Mouse (Mus musculus): Measurements from ENCODE around the gene Nop2. TPM values are rescaled to one million over a fixed set of nuclear protein-coding genes. Genes with fewer than 3 reads are reported as not detected.

Nop2 gene
- 10 to 100 TPM; 21.7 to 22.9 TPM for total RNA-seq (2023)

GRCm38 (mm10) chr6:125131302-125132156, at the start of gene Nop2:
Gene Nop2 (plus strand): TSS chr6:125131909.

GRCm38 (mm10) chr6:125095391-125096278, 36.1 kb upstream of the Nop2 start, which contains the start of gene Chd4:
Gene Chd4 (plus strand): TSS chr6:125095981.

GRCm38 (mm10) chr6:125145001-125145400, 13.3 kb downstream of the Nop2 start, which contains the start of gene Iffo1:
Gene Iffo1 (plus strand): TSS chr6:125145241.

GRCm38 (mm10) chr6:125166051-125166751, 34.5 kb downstream of the Nop2 start, which contains the start of gene Gapdh:
Gene Gapdh (minus strand): TSS chr6:125166467.

GRCm38 (mm10) chr6:125191332-125192015, 59.8 kb downstream of the Nop2 start, which contains the start of the genes Ncapd2 and Mrpl51:
Gene Ncapd2 (minus strand): TSS chr6:125191701.
Gene Mrpl51 (plus strand): TSS chr6:125191801.

Other genes with a start within 250 kb of the Nop2 start
- gene Cd4, start 243.7 kb upstream of the Nop2 start, total RNA-seq (2023), result 10 to 100 TPM; 15.6 to 17.2 TPM
- gene Lag3, start 220.2 kb upstream of the Nop2 start, total RNA-seq (2023), result 1 to 10 TPM; 5.9 to 8.7 TPM
- gene Ptms, start 211.8 kb upstream of the Nop2 start, total RNA-seq (2023), result 100 to 1,000 TPM; 216 to 239 TPM
- 100 to 1,000 TPM; 124 to 137 TPM for gene Mlf2, start 200.5 kb upstream of the Nop2 start, total RNA-seq (2023)
- 10 to 100 TPM; 37.3 to 38.4 TPM for gene Cops7a, start 166.4 kb upstream of the Nop2 start, total RNA-seq (2023)
- gene Pianp, start 135.2 kb upstream of the Nop2 start, total RNA-seq (2023), result 1 to 10 TPM; 3.0 to 6.9 TPM
- gene Zfp384, start 122.8 kb upstream of the Nop2 start, total RNA-seq (2023), result 100 to 1,000 TPM in 1 of 2 experiments, 10 to 100 TPM in 1; 89.1 to 103 TPM
- gene Ing4, start 92.1 kb upstream of the Nop2 start, total RNA-seq (2023), result 10 to 100 TPM; 76.1 to 83.5 TPM
- gene Acrbp, start 82.2 kb upstream of the Nop2 start, total RNA-seq (2023), result 10 to 100 TPM; 16.2 to 16.5 TPM
- 10 to 100 TPM; 36.4 to 37.8 TPM for gene Lpar5, start 64.0 kb upstream of the Nop2 start, total RNA-seq (2023)
- 100 to 1,000 TPM; 186 to 187 TPM for gene Chd4, start 35.9 kb upstream of the Nop2 start, total RNA-seq (2023)
- gene Iffo1, start 13.3 kb downstream of the Nop2 start, total RNA-seq (2023), result 10 to 100 TPM; 66.4 to 71.6 TPM
- gene Gapdh, start 34.6 kb downstream of the Nop2 start, total RNA-seq (2023), result 100 to 1,000 TPM; 641 to 753 TPM
- 10 to 100 TPM; 10.5 to 18.9 TPM for gene Ncapd2, start 59.8 kb downstream of the Nop2 start, total RNA-seq (2023)
- 10 to 100 TPM; 20.2 to 28.0 TPM for gene Mrpl51, start 59.9 kb downstream of the Nop2 start, total RNA-seq (2023)
- 10 to 100 TPM; 30.3 to 32.7 TPM for gene Vamp1, start 83.6 kb downstream of the Nop2 start, total RNA-seq (2023)
- gene Tapbpl, start 100.0 kb downstream of the Nop2 start, total RNA-seq (2023), result 10 to 100 TPM; 26.1 to 28.0 TPM
- under 1 TPM; 0.67 to 0.92 TPM for gene Cd27, start 105.1 kb downstream of the Nop2 start, total RNA-seq (2023)
- gene Tuba3a, start 154.1 kb downstream of the Nop2 start, total RNA-seq (2023), result not detected
- gene Ltbr, start 182.0 kb downstream of the Nop2 start, total RNA-seq (2023), result 10 to 100 TPM; 88.3 to 93.0 TPM
- 10 to 100 TPM; 14.4 to 16.7 TPM for gene Scnn1a, start 188.8 kb downstream of the Nop2 start, total RNA-seq (2023)
- gene Tnfrsf1a, start 217.5 kb downstream of the Nop2 start, total RNA-seq (2023), result 100 to 1,000 TPM; 367 to 406 TPM
- not detected for gene Plekhg6, start 248.9 kb downstream of the Nop2 start, total RNA-seq (2023)